Mouse (Mus musculus) heart, adult 2 months (tissue): ENCODE data around the gene Trmt1. TPM values are rescaled to one million over a fixed set of nuclear protein-coding genes. Genes with fewer than 3 reads are reported as not detected.
"Not testable (repeated sequence)": the region's sequence is repeated elsewhere in the genome, so short reads cannot be mapped to it uniquely, and the experiment has no call there.

Experiments used
- DNase-seq, 2 experiments: peaks; one replicate each; pipeline ENCODE4 v3.0.0; 2021
- H3K27ac ChIP-seq: fragments of 200-600 bp; 2 replicates; pipeline ENCODE4 v1.8.1; 2022
- H3K27me3 ChIP-seq: fragments of 200-500 bp; 2 replicates; pipeline ENCODE4 v1.6.1; 2012; ENCODE audit warnings: mild to moderate bottlenecking, low read length, inconsistent platforms, mixed read lengths; ENCODE audit not compliant: control insufficient read depth, insufficient read depth
- H3K36me3 ChIP-seq: fragments of 200-500 bp; 2 replicates; pipeline ENCODE4 v1.6.1; 2012; ENCODE audit warnings: low read length, inconsistent platforms; ENCODE audit not compliant: control insufficient read depth, insufficient read depth
- H3K4me1 ChIP-seq: fragments of 200-500 bp; 2 replicates; pipeline ENCODE4 v1.6.1; 2011; ENCODE audit warnings: low read length; ENCODE audit not compliant: control insufficient read depth, insufficient read depth
- H3K4me3 ChIP-seq: fragments of 200-600 bp; 2 replicates; pipeline ENCODE4 v1.8.1; 2022
- H3K79me2 ChIP-seq: fragments of 200-500 bp; replicated peaks from 2 replicates; pipeline ENCODE4 v1.6.1; 2012; ENCODE audit warnings: mild to moderate bottlenecking, inconsistent platforms, low read length, moderate library complexity, mixed read lengths; ENCODE audit not compliant: control insufficient read depth, insufficient read depth
- H3K9ac ChIP-seq: fragments of 200-500 bp; 2 replicates; pipeline ENCODE4 v1.6.1; 2012; ENCODE audit warnings: low read depth, mild to moderate bottlenecking, control low read depth, inconsistent platforms, low read length, mixed read lengths
- CTCF ChIP-seq: fragments of 200-600 bp; IDR thresholded peaks from 2 replicates; pipeline ENCODE4 v1.8.1; 2022; ENCODE audit warnings: antibody characterized with exemption, mild to moderate bottlenecking, moderate library complexity
- EP300 ChIP-seq: fragments of 200-500 bp; IDR thresholded peaks from 2 replicates; pipeline ENCODE4 v1.6.1; 2011; ENCODE audit warnings: low read depth, low read length, control low read depth; ENCODE audit not compliant: insufficient read depth
- POLR2A ChIP-seq: fragments of 200-500 bp; IDR thresholded peaks from 2 replicates; pipeline ENCODE4 v1.6.1; 2011; ENCODE audit warnings: mild to moderate bottlenecking, low read depth, low read length, control low read depth; ENCODE audit not compliant: insufficient read depth
- WGBS: fragments of 180-500 bp; shearing (Covaris S2); methylation state at CpG from one replicate; pipeline ENCODE4 v1.1.7; 2018; 5-methylcytosine and 5-hydroxymethylcytosine counted together
- intact Hi-C: fragments of 180-260 bp; cut with DNase I; formaldehyde crosslinking; loops from one replicate; pipeline ENCODE4 v1.15.1; 2025
- polyA plus RNA-seq: library from polyadenylated mRNA; depleted of rRNA; stranded (reverse); fragments of >200 nt; gene quantifications from 2 replicates; pipeline ENCODE4 v1.2.3, GENCODE M21; 2012
- total RNA-seq, 2 experiments: library from RNA; stranded (reverse); gene quantifications; 2 replicates each; pipeline ENCODE4 v1.2.3; 2021

The Trmt1 gene
- total and polyA plus RNA-seq, 3 experiments, result 32.0 to 50.8 (median 37.4) TPM

GRCm38 (mm10) chr8:84665385-84665893 lies 20.7 kb upstream of the Trmt1 start:
- intact Hi-C loops, result loop anchor here (1.0 to 2.0 kb wide), 3 partner anchors 22 to 323 kb away; partner anchors contain the start of gene Nacc1
- TF ChIP-seq CTCF (no peak), POLR2A (no peak), EP300 (no peak)
- peak overlapping the region; percentile 94 for H3K27ac ChIP-seq
- H3K79me2 ChIP-seq, result no peaks in the 10 kb centered on the region
- peak overlapping the region; percentile 66 for H3K9ac ChIP-seq
- no peaks in the 10 kb centered on the region for H3K27me3 ChIP-seq
- H3K4me1 ChIP-seq, result no peaks in the 10 kb centered on the region
- WGBS, result 4% methylated on average over 14 of the region's 14 CpGs
- no peaks in the 10 kb centered on the region for H3K36me3 ChIP-seq
- H3K4me3 ChIP-seq, result peak overlapping the region; percentile 53
- DNase-seq, result no peak

- TF ChIP-seq EP300 (no peak), CTCF (no peak), POLR2A (no peak)
- Histone ChIP-seq H3K4me1 (no peaks in the 10 kb centered on the region), H3K27ac (no peak overlapping the region), H3K9ac (no peak overlapping the region), H3K27me3 (no peaks in the 10 kb centered on the region), H3K4me3 (no peak overlapping the region), H3K79me2 (no peaks in the 10 kb centered on the region), H3K36me3 (no peaks in the 10 kb centered on the region)
- 46% methylated on average over 1 of the region's 1 CpGs for WGBS
- no peak for DNase-seq
- intact Hi-C loops, result no loop called here
Measured at GRCm38 (mm10) chr8:84668081-84668480, 18.0 kb upstream of the Trmt1 start.

- Histone ChIP-seq H3K4me1 (no peaks in the 10 kb centered on the region), H3K36me3 (no peaks in the 10 kb centered on the region), H3K79me2 (no peaks in the 10 kb centered on the region), H3K4me3 (no peak overlapping the region), H3K27ac (no peak overlapping the region), H3K9ac (no peak overlapping the region), H3K27me3 (no peaks in the 10 kb centered on the region)
- TF ChIP-seq CTCF (no peak), POLR2A (no peak), EP300 (no peak)
- intact Hi-C loops, result no loop called here
- 73% methylated on average over 6 of the region's 6 CpGs for WGBS
- no peak for DNase-seq
Measured at GRCm38 (mm10) chr8:84668731-84669485, 17.2 kb upstream of the Trmt1 start.

GRCm38 (mm10) chr8:84670295-84671006 lies 15.7 kb upstream of the Trmt1 start:
- H3K79me2 ChIP-seq, H3K4me1 ChIP-seq, intact Hi-C loops, DNase-seq, H3K36me3 ChIP-seq, H3K4me3 ChIP-seq, H3K27ac ChIP-seq, H3K9ac ChIP-seq, H3K27me3 ChIP-seq: not testable (repeated sequence)
- WGBS, result 85% methylated on average over 5 of the region's 5 CpGs

- H3K4me3 ChIP-seq, result no peak overlapping the region
- WGBS, result 90% methylated on average over 5 of the region's 5 CpGs
- H3K27ac ChIP-seq, result no peak overlapping the region
- no peak for DNase-seq
- H3K4me1 ChIP-seq, result no peaks in the 10 kb centered on the region
- intact Hi-C loops, result no loop called here
- no peaks in the 10 kb centered on the region for H3K36me3 ChIP-seq
- no peaks in the 10 kb centered on the region for H3K27me3 ChIP-seq
- TF ChIP-seq CTCF (no peak), POLR2A (no peak), EP300 (no peak)
- H3K9ac ChIP-seq, result no peak overlapping the region
- H3K79me2 ChIP-seq, result peaks cover 7% of the 10 kb centered on the region
Measured at GRCm38 (mm10) chr8:84677305-84677704, 8.8 kb upstream of the Trmt1 start.

- Histone ChIP-seq H3K36me3 (no peaks in the 10 kb centered on the region), H3K4me3 (no peak overlapping the region), H3K27me3 (no peaks in the 10 kb centered on the region), H3K27ac (no peak overlapping the region), H3K4me1 (peaks cover 2% of the 10 kb centered on the region; the same call in 1 of the 2 replicates), H3K79me2 (peaks cover 9% of the 10 kb centered on the region), H3K9ac (no peak overlapping the region)
- TF ChIP-seq CTCF (no peak), EP300 (no peak), POLR2A (no peak)
- intact Hi-C loops, result no loop called here
- no peak for DNase-seq
- 63% methylated on average over 2 of the region's 2 CpGs for WGBS
Measured at GRCm38 (mm10) chr8:84681476-84681875, 4.6 kb upstream of the Trmt1 start.
